Mouse (Mus musculus) neural tube, embryonic 14.5 days (tissue): ENCODE measurements around the gene Cdk9. TPM values are rescaled to one million over a fixed set of nuclear protein-coding genes. Genes with fewer than 3 reads are reported as not detected.

Experiments used
- ATAC-seq: fragments of 200-750 bp; cut with Nextera tagmentation; 2 replicates; pipeline ENCODE4 v1.8.0; 2017; ENCODE audit warnings: low read depth, mild to moderate bottlenecking, moderate TSS enrichment, moderate library complexity
- H3K27ac ChIP-seq: fragments of 300-500 bp; sonication (generic); 2 replicates; pipeline ENCODE4 v1.5.1; 2014; ENCODE audit warnings: low read depth, mild to moderate bottlenecking, control low read depth, low read length, moderate library complexity, mixed read lengths
- H3K27me3 ChIP-seq: fragments of 300-500 bp; sonication (generic); 2 replicates; pipeline ENCODE4 v1.6.1; 2014; ENCODE audit warnings: low read length; ENCODE audit not compliant: control insufficient read depth, insufficient read depth
- H3K36me3 ChIP-seq: fragments of 300-500 bp; sonication (generic); 2 replicates; pipeline ENCODE4 v1.6.1; 2014; ENCODE audit warnings: low read length, mixed read lengths; ENCODE audit not compliant: control insufficient read depth, insufficient read depth
- H3K4me1 ChIP-seq: fragments of 300-500 bp; sonication (generic); 2 replicates; pipeline ENCODE4 v1.6.1; 2014; ENCODE audit warnings: low read length; ENCODE audit not compliant: control insufficient read depth, insufficient read depth
- H3K4me2 ChIP-seq: fragments of 300-500 bp; sonication (generic); 2 replicates; pipeline ENCODE4 v1.6.1; 2014; ENCODE audit warnings: mild to moderate bottlenecking, low read depth, low read length, control low read depth
- H3K4me3 ChIP-seq: fragments of 300-500 bp; sonication (generic); 2 replicates; pipeline ENCODE4 v1.5.1; 2014; ENCODE audit warnings: low read depth, low read length, control low read depth, mixed read lengths
- H3K9ac ChIP-seq: fragments of 300-500 bp; sonication (generic); replicated peaks from 2 replicates; pipeline ENCODE4 v1.6.1; 2014; ENCODE audit warnings: low read depth, mild to moderate bottlenecking, control low read depth, low read length, mixed read lengths
- H3K9me3 ChIP-seq: fragments of 300-500 bp; sonication (generic); 2 replicates; pipeline ENCODE4 v1.6.1; 2016; ENCODE audit warnings: low read length; ENCODE audit not compliant: control insufficient read depth
- WGBS: fragments of 180-500 bp; shearing (Covaris S2); extraction: QIAGEN DNeasy Blood & Tissue Kit; methylation state at CpG from one replicate; pipeline ENCODE4 v1.1.7; 2014; 5-methylcytosine and 5-hydroxymethylcytosine counted together
- polyA plus RNA-seq: library from polyadenylated mRNA; unstranded; fragments of >200 nt; fragmentation: Nextera tagmentation; extraction: Ambion mirVana; gene quantifications from 2 replicates; pipeline ENCODE4 v1.2.1, GENCODE M21; 2014

Gene Cdk9
- polyA plus RNA-seq, 1 experiment from 2014 or later: 57.5 TPM

GRCm38 (mm10) chr2:32706971-32707370 lies 5.9 kb downstream of the Cdk9 start:
- WGBS: 96% methylated on average over 6 of the region's 6 CpGs
- Histone ChIP-seq H3K4me1 (peaks cover 10% of the 10 kb centered on the region), H3K4me3 (no peak overlapping the region), H3K36me3 (peaks cover 56% of the 10 kb centered on the region), H3K4me2 (no peak overlapping the region), H3K27me3 (no peaks in the 10 kb centered on the region), H3K27ac (no peak overlapping the region), H3K9ac (no peak overlapping the region), H3K9me3 (no peaks in the 10 kb centered on the region)
- no peak for ATAC-seq

DNA sequence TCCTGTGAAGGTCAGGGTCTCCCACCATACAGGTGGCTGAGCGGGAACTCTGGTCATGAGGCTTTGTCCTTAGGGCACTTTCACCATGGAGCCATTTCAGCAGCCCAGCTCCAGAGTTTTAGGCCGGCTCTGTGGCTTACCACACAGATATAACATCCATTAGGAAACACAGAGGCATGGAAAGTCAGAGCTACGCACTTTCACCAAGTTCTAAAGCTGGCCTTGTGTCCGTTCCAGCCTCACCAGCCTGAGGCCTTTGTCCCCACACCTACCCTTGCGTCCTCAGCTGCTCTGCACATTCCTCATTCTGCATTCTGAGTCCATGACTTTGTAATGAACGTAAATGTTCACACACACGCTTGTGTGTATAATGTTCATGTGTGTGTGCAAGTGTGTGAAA lies 7.9 kb downstream of the Cdk9 start:
- 95% methylated on average over 7 of the region's 7 CpGs for WGBS
- 0 out of 2 replicates have a peak, but pooled peaks cover 2% of the 10 kb centered on the region for H3K4me1 ChIP-seq

DNA sequence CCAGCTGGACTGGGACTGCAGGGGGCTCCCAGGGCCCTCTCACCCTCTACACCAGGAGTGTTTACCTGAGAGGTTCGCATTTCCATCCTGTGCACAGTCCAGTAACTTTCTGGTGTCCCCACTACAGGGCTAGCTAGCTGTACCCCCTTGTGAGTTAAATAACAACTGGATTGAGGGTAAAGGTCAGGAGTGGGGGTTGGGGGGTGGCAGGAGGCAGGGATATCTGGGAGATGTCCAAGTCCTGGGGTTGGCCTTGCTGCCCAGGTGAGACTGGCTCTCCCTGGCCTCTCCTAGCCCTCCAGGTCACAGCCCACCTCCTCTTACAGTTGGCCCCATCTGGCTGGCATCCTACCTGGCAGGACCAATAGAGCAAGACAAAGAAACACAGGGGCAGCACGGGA lies 8.9 kb downstream of the Cdk9 start, which contains the start of gene Fpgs:
Gene Fpgs, minus strand, starts transcription at position 125 of the 401 bp plus-strand sequence.
- Histone ChIP-seq H3K27ac (no peak within 1 kb of the TSS), H3K4me3 (no peak within 1 kb of the TSS), H3K4me2 (no peak within 1 kb of the TSS), H3K27me3 (no peaks in the 10 kb centered on the region), H3K9me3 (no peaks in the 10 kb centered on the region), H3K9ac (no peak within 1 kb of the TSS), H3K4me1 (no peaks in the 10 kb centered on the region), H3K36me3 (peaks cover 43% of the 10 kb centered on the region)
- 82% methylated on average over 2 of the region's 2 CpGs for WGBS
- ATAC-seq: no peak

More for the DNA sequence above, 7.9 kb downstream of the Cdk9 start:
- Histone ChIP-seq H3K4me2 (no peak overlapping the region), H3K36me3 (peaks cover 52% of the 10 kb centered on the region), H3K27me3 (no peaks in the 10 kb centered on the region), H3K27ac (no peak overlapping the region), H3K9ac (no peak overlapping the region), H3K9me3 (no peaks in the 10 kb centered on the region), H3K4me3 (no peak overlapping the region)
- ATAC-seq: no peak

GRCm38 (mm10) chr2:32703046-32703445 lies 9.8 kb downstream of the Cdk9 start:
- Histone ChIP-seq H3K9ac (no peak overlapping the region), H3K27ac (no peak overlapping the region), H3K9me3 (no peaks in the 10 kb centered on the region), H3K4me3 (no peak overlapping the region), H3K4me1 (no peaks in the 10 kb centered on the region), H3K27me3 (no peaks in the 10 kb centered on the region), H3K36me3 (peaks cover 43% of the 10 kb centered on the region), H3K4me2 (no peak overlapping the region)
- no peak for ATAC-seq
- WGBS: 95% methylated on average over 8 of the region's 8 CpGs

DNA sequence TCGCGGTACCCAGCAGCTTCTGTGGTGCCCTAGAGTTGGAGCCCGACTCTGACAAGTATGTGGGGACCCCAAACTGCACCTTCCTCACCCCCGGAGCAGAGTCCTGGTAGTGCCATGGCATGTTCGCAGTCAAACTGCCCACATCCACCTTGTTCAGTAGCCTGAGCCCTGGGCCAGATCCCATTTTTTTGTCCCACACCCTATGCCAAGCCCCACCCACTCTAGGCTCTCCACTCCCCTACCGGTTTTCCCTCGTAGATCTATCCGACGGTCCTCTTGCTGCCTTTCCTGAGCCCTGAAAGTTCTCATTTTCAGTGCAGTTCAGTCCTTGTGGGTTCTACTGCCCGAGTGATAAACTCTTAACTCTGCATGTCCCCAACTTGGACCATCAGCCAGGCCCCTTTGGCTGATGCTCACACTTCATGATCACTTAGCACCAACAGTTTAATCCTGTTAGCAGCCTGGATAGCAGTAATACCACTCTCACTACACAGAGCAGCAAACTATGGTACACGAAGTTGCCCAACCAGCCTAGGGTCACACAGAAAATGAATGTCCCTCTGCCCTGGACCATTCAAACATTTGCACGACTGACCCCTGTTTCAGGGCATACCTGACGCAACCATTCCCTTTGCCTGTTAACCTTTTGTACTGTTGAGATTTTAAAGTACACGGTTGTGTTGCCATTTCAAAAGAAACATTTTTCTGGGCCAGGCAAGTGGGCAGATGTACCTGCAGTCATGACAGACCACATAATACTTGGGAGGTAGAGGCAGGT lies 11.7 kb downstream of the Cdk9 start:
- no peaks in the 10 kb centered on the region for H3K27me3 ChIP-seq
- no peak for ATAC-seq
- no peaks in the 10 kb centered on the region for H3K4me1 ChIP-seq
- 88% methylated on average over 14 of the region's 14 CpGs for WGBS
- no peaks in the 10 kb centered on the region for H3K9me3 ChIP-seq
- H3K36me3 ChIP-seq: peaks cover 28% of the 10 kb centered on the region
- H3K4me3 ChIP-seq: no peak overlapping the region
- H3K27ac ChIP-seq: no peak overlapping the region
- H3K9ac ChIP-seq: no peak overlapping the region
- H3K4me2 ChIP-seq: no peak overlapping the region

- 77% methylated on average over 6 of the region's 6 CpGs for WGBS
- H3K36me3 ChIP-seq: peaks cover 15% of the 10 kb centered on the region
These were observed 13.2 kb downstream of the Cdk9 start for GRCm38 (mm10) chr2:32699680-32700079.

GRCm38 (mm10) chr2:32694691-32695090 lies 18.2 kb downstream of the Cdk9 start:
- whole genome bisulfite sequencing: 90% methylated on average over 12 of the region's 12 CpGs
- Histone ChIP-seq H3K4me1 (peaks cover 6% of the 10 kb centered on the region), H3K27me3 (no peaks in the 10 kb centered on the region), H3K27ac (0 out of 2 replicates have a peak overlapping the region, but pooled peaks have one; percentile 10), H3K4me3 (peak overlapping the region; percentile 72), H3K36me3 (no peaks in the 10 kb centered on the region), H3K9me3 (no peaks in the 10 kb centered on the region), H3K4me2 (peak overlapping the region; percentile 87), H3K9ac (0 out of 2 replicates have a peak overlapping the region, but pooled peaks have one; percentile 85)
- ATAC-seq: no peak; the same call in 1 of the 2 replicates

More at GRCm38 (mm10) chr2:32699680-32700079, 13.2 kb downstream of the Cdk9 start:
- ATAC-seq: no peak
- no peak overlapping the region for H3K4me3 ChIP-seq
- H3K27me3 ChIP-seq: no peaks in the 10 kb centered on the region
- no peak overlapping the region for H3K9ac ChIP-seq
- no peak overlapping the region for H3K4me2 ChIP-seq
- no peaks in the 10 kb centered on the region for H3K9me3 ChIP-seq
- H3K4me1 ChIP-seq: no peaks in the 10 kb centered on the region
- H3K27ac ChIP-seq: no peak overlapping the region

DNA sequence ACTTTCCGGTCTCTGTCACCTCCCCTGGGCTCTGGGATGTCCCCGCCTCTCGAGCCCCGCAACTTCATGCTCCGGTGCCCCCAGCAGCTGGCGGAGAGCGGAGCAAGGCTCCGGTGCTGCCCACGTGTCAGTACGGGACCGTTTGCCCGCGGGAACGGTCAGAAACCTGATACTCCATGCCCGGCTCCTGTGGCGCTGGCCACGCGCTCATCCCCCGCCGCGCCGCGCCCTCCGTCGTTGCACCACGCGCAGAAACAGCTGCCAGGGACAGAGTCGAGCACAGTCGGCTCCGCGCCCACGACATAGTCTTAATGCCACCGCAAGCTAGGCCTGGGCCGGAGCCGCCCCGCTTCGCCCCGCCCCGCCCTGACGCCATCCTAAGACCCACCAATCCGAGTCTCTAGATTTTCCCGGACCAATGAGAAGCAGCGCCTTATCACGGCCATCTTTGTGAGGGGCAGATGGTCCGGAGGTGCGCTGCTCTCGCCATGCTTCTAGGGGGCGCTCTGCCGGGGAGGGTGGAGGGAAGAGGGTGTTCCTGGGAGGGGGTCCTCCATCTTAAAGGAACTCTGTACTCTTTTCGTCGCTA lies 19.0 kb downstream of the Cdk9 start:
- H3K27ac ChIP-seq: peak overlapping the region; percentile 80
- peak; percentile 99 for ATAC-seq
- H3K36me3 ChIP-seq: no peaks in the 10 kb centered on the region
- peak overlapping the region; percentile 72 for H3K4me3 ChIP-seq
- under 1% methylated on average over 49 of the region's 51 CpGs for WGBS
- peaks cover 6% of the 10 kb centered on the region for H3K4me1 ChIP-seq
- H3K27me3 ChIP-seq: no peaks in the 10 kb centered on the region
- peak overlapping the region; percentile 87 for H3K4me2 ChIP-seq
- no peaks in the 10 kb centered on the region for H3K9me3 ChIP-seq
- H3K9ac ChIP-seq: peak overlapping the region; percentile 85

- Histone ChIP-seq H3K4me3 (peak overlapping the region; percentile 72), H3K27ac (no peak overlapping the region; the same call in 1 of the 2 replicates), H3K4me1 (peaks cover 6% of the 10 kb centered on the region), H3K4me2 (peak overlapping the region; percentile 87), H3K36me3 (no peaks in the 10 kb centered on the region), H3K27me3 (no peaks in the 10 kb centered on the region), H3K9ac (peak overlapping the region; percentile 85), H3K9me3 (no peaks in the 10 kb centered on the region)
- no peak for ATAC-seq
- WGBS: 14% methylated on average over 7 of the region's 7 CpGs
These were observed 19.6 kb downstream of the Cdk9 start for GRCm38 (mm10) chr2:32693282-32693681.
